Mouse (Mus musculus) heart, postnatal 0 days (tissue): ENCODE results near the gene Rac1.

Experiments used
- CTCF ChIP-seq: IDR thresholded peaks from 2 replicates; pipeline ENCODE4 v1.5.1; 2016; ENCODE audit warnings: antibody characterized with exemption, control low read depth, low read depth
- EP300 ChIP-seq: IDR thresholded peaks from 2 replicates; pipeline ENCODE4 v1.6.1; 2016; ENCODE audit warnings: antibody characterized with exemption, low read depth

- TF ChIP-seq CTCF: peak; percentile 99
- no peak for TF ChIP-seq EP300
Observed at GRCm38 (mm10) chr5:143547384-143547783, 19.5 kb upstream of the Rac1 start.
